Mouse (Mus musculus): ENCODE measurements at regions not wholly inside any gene's neighbourhood (a gene's known extent, or its start where the extent isn't known, plus 50 kb on each side); places are given as distances from the start of the nearest gene placed in this dataset.
A peak's percentile ranks its signal among the peaks of the same experiment; 100 is the strongest.
"Not testable (repeated sequence)": the region's sequence is repeated elsewhere in the genome, so short reads cannot be mapped to it uniquely, and the experiment has no call there.

- WGBS = 66% methylated on average over 6 of the region's 6 CpGs
- no peak for ATAC-seq
- no peaks in the 10 kb centered on the region for H3K36me3 ChIP-seq
- no peak overlapping the region for H3K4me2 ChIP-seq (replicated peaks)
- no peaks in the 10 kb centered on the region for H3K9me3 ChIP-seq
- H3K4me3 ChIP-seq (replicated peaks) = no peak overlapping the region
- H3K27me3 ChIP-seq (replicated peaks) = no peaks in the 10 kb centered on the region
- no peak overlapping the region for H3K9ac ChIP-seq
- H3K27ac ChIP-seq = no peak overlapping the region
- H3K4me1 ChIP-seq (replicated peaks) = peaks cover 7% of the 10 kb centered on the region; the same call in 1 of the 2 replicates
Observed at GRCm38 (mm10) chr2:166471257-166471753, 242.3 kb downstream of the Prex1 start.

- no peak overlapping the region for H3K9ac ChIP-seq
- no peaks in the 10 kb centered on the region for H3K9me3 ChIP-seq
- H3K27me3 ChIP-seq (replicated peaks) = no peaks in the 10 kb centered on the region
- no peak overlapping the region for H3K4me2 ChIP-seq (replicated peaks)
- H3K36me3 ChIP-seq = no peaks in the 10 kb centered on the region
- H3K4me1 ChIP-seq (replicated peaks) = peaks cover 7% of the 10 kb centered on the region; the same call in 1 of the 2 replicates
- H3K4me3 ChIP-seq (replicated peaks) = no peak overlapping the region
- H3K27ac ChIP-seq = no peak overlapping the region
- 80% methylated on average over 9 of the region's 9 CpGs for WGBS
- no peak for ATAC-seq
Observed at GRCm38 (mm10) chr2:166469046-166469593, 244.5 kb downstream of the Prex1 start.

- H3K4me2 ChIP-seq (replicated peaks) = no peak overlapping the region
- ATAC-seq = no peak
- H3K36me3 ChIP-seq = no peaks in the 10 kb centered on the region
- WGBS = 41% methylated on average over 7 of the region's 7 CpGs
- H3K4me1 ChIP-seq (replicated peaks) = peaks cover 7% of the 10 kb centered on the region; the same call in 1 of the 2 replicates
- no peak overlapping the region for H3K4me3 ChIP-seq (replicated peaks)
- H3K9ac ChIP-seq = no peak overlapping the region
- H3K9me3 ChIP-seq = no peaks in the 10 kb centered on the region
- no peaks in the 10 kb centered on the region for H3K27me3 ChIP-seq (replicated peaks)
- H3K27ac ChIP-seq = no peak overlapping the region
Observed at GRCm38 (mm10) chr2:166467137-166467536, 246.5 kb downstream of the Prex1 start.

- 82% methylated on average over 5 of the region's 5 CpGs for WGBS
- ATAC-seq = no peak
Observed at GRCm38 (mm10) chr2:166465531-166465930, 248.1 kb downstream of the Prex1 start.

GRCm38 (mm10) chr2:166463539-166463938 lies 250.1 kb downstream of the Prex1 start:
- H3K4me1 ChIP-seq (replicated peaks) = peaks cover 7% of the 10 kb centered on the region; the same call in 1 of the 2 replicates
- ATAC-seq = peak; percentile 67
- H3K36me3 ChIP-seq = no peaks in the 10 kb centered on the region
- WGBS = 58% methylated on average over 9 of the region's 9 CpGs
- H3K27me3 ChIP-seq (replicated peaks) = no peaks in the 10 kb centered on the region
- H3K4me2 ChIP-seq (replicated peaks) = no peak overlapping the region
- H3K9me3 ChIP-seq = no peaks in the 10 kb centered on the region
- H3K4me3 ChIP-seq (replicated peaks) = no peak overlapping the region
- H3K9ac ChIP-seq = no peak overlapping the region
- peak overlapping the region; percentile 39 for H3K27ac ChIP-seq

More at GRCm38 (mm10) chr2:166465531-166465930, 248.1 kb downstream of the Prex1 start:
- Histone ChIP-seq H3K9ac (no peak overlapping the region), H3K27me3 (replicated peaks) (no peaks in the 10 kb centered on the region), H3K4me3 (replicated peaks) (no peak overlapping the region), H3K36me3 (no peaks in the 10 kb centered on the region), H3K9me3 (no peaks in the 10 kb centered on the region), H3K4me1 (replicated peaks) (0 out of 2 replicates have a peak, but pooled peaks cover 3% of the 10 kb centered on the region), H3K27ac (no peak overlapping the region), H3K4me2 (replicated peaks) (no peak overlapping the region)

- ATAC-seq = no peak
- Histone ChIP-seq H3K4me2 (replicated peaks) (no peak overlapping the region), H3K27ac (no peak overlapping the region), H3K36me3 (no peaks in the 10 kb centered on the region), H3K4me1 (replicated peaks) (peaks cover 9% of the 10 kb centered on the region; the same call in 1 of the 2 replicates), H3K9me3 (no peaks in the 10 kb centered on the region), H3K9ac (no peak overlapping the region), H3K4me3 (replicated peaks) (no peak overlapping the region), H3K27me3 (replicated peaks) (no peaks in the 10 kb centered on the region)
- WGBS = 68% methylated on average over 3 of the region's 3 CpGs
Observed at GRCm38 (mm10) chr2:166461956-166462355, 251.7 kb downstream of the Prex1 start.

GRCm38 (mm10) chr2:166461103-166461502 lies 252.5 kb downstream of the Prex1 start:
- no peaks in the 10 kb centered on the region for H3K9me3 ChIP-seq
- no peak overlapping the region for H3K4me2 ChIP-seq (replicated peaks)
- ATAC-seq = no peak
- H3K27ac ChIP-seq = peak overlapping the region; percentile 56; the same call in 1 of the 2 replicates
- WGBS = 71% methylated on average over 3 of the region's 3 CpGs
- no peak overlapping the region for H3K4me3 ChIP-seq (replicated peaks)
- H3K9ac ChIP-seq = no peak overlapping the region
- no peaks in the 10 kb centered on the region for H3K27me3 ChIP-seq (replicated peaks)
- H3K36me3 ChIP-seq = no peaks in the 10 kb centered on the region
- peaks cover 7% of the 10 kb centered on the region; the same call in 1 of the 2 replicates for H3K4me1 ChIP-seq (replicated peaks)

GRCm38 (mm10) chr2:166459955-166460354 lies 253.7 kb downstream of the Prex1 start:
- 34% methylated on average over 9 of the region's 9 CpGs for WGBS
- Histone ChIP-seq H3K4me1 (replicated peaks) (peaks cover 7% of the 10 kb centered on the region; the same call in 1 of the 2 replicates), H3K27me3 (replicated peaks) (no peaks in the 10 kb centered on the region), H3K9me3 (no peaks in the 10 kb centered on the region), H3K4me2 (replicated peaks) (0 out of 2 replicates have a peak overlapping the region, but pooled peaks have one; percentile 1), H3K4me3 (replicated peaks) (no peak overlapping the region), H3K27ac (peak overlapping the region; percentile 56; the same call in 1 of the 2 replicates), H3K36me3 (no peaks in the 10 kb centered on the region), H3K9ac (no peak overlapping the region)
- ATAC-seq = peak; percentile 48; the same call in 1 of the 2 replicates

- H3K27ac ChIP-seq = 0 out of 2 replicates have a peak overlapping the region, but pooled peaks have one; percentile 56
Observed at GRCm38 (mm10) chr2:166458953-166459352, 254.7 kb downstream of the Prex1 start.

GRCm38 (mm10) chr2:166457381-166458172 lies 256.1 kb downstream of the Prex1 start:
- no peak overlapping the region for H3K4me3 ChIP-seq (replicated peaks)
- 51% methylated on average over 16 of the region's 16 CpGs for WGBS
- no peaks in the 10 kb centered on the region for H3K9me3 ChIP-seq
- H3K4me2 ChIP-seq (replicated peaks) = no peak overlapping the region
- no peak overlapping the region for H3K9ac ChIP-seq
- peak; percentile 50; the same call in 1 of the 2 replicates for ATAC-seq
- peaks cover 13% of the 10 kb centered on the region; the same call in 1 of the 2 replicates for H3K4me1 ChIP-seq (replicated peaks)
- H3K27ac ChIP-seq = peak overlapping the region; percentile 64
- H3K36me3 ChIP-seq = no peaks in the 10 kb centered on the region
- H3K27me3 ChIP-seq (replicated peaks) = no peaks in the 10 kb centered on the region

More at GRCm38 (mm10) chr2:166458953-166459352, 254.7 kb downstream of the Prex1 start:
- no peak overlapping the region for H3K9ac ChIP-seq
- WGBS = 84% methylated on average over 9 of the region's 9 CpGs
- H3K36me3 ChIP-seq = no peaks in the 10 kb centered on the region
- H3K4me2 ChIP-seq (replicated peaks) = no peak overlapping the region
- no peak overlapping the region for H3K4me3 ChIP-seq (replicated peaks)
- no peak for ATAC-seq
- peaks cover 10% of the 10 kb centered on the region; the same call in 1 of the 2 replicates for H3K4me1 ChIP-seq (replicated peaks)
- no peaks in the 10 kb centered on the region for H3K27me3 ChIP-seq (replicated peaks)
- H3K9me3 ChIP-seq = no peaks in the 10 kb centered on the region

GRCm38 (mm10) chr2:166454160-166454888 lies 259.3 kb downstream of the Prex1 start:
- ATAC-seq = peak; percentile 60; the same call in 1 of the 2 replicates
- H3K27ac ChIP-seq = peak overlapping the region; percentile 82
- WGBS = 59% methylated on average over 3 of the region's 7 CpGs
- H3K9ac ChIP-seq; H3K4me3 ChIP-seq (replicated peaks); H3K4me1 ChIP-seq (replicated peaks); H3K27me3 ChIP-seq (replicated peaks); H3K36me3 ChIP-seq; H3K4me2 ChIP-seq (replicated peaks); H3K9me3 ChIP-seq: not testable (repeated sequence)

- H3K9me3 ChIP-seq = no peaks in the 10 kb centered on the region
- no peak overlapping the region for H3K4me2 ChIP-seq (replicated peaks)
- no peaks in the 10 kb centered on the region for H3K36me3 ChIP-seq
- ATAC-seq = no peak
- peaks cover 21% of the 10 kb centered on the region for H3K4me1 ChIP-seq (replicated peaks)
- no peak overlapping the region for H3K4me3 ChIP-seq (replicated peaks)
- no peak overlapping the region for H3K9ac ChIP-seq
- WGBS = 74% methylated on average over 7 of the region's 7 CpGs
- no peaks in the 10 kb centered on the region for H3K27me3 ChIP-seq (replicated peaks)
- H3K27ac ChIP-seq = no peak overlapping the region
Observed at GRCm38 (mm10) chr2:166450964-166451363, 262.7 kb downstream of the Prex1 start.
